Comparison of ENCODE assay signal across 8 mouse cellular contexts in genomic region chr9:45850528-45851155, GRCm38 (mm10). TPM values are rescaled to one million over a fixed set of nuclear protein-coding genes. Genes with fewer than 3 reads are reported as not detected.
DNase-seq lines count a peak whose midpoint lies in the region; ATAC-seq and TF ChIP-seq lines count a peak whose summit lies in the region.

No protein-coding gene starts in this region.

- DNase-seq in cerebellum, adult 2 months, result no peak
- DNase-seq in cerebellum, adult 11 months, result no peak
- no peak for DNase-seq in lung, postnatal 25 days (ENCODE audit: low spot score)
- DNase-seq in kidney, postnatal 0 days (ENCODE audit: low spot score), result no peak
- no peak for DNase-seq in frontal cortex, adult 2 months (ENCODE audit: extremely low spot score in 1 of 2, low spot score in 1 of 2)
- no peak for DNase-seq in thymus, postnatal 36 days

- H3K4me3 ChIP-seq in cerebellum, adult 2 months (replicated peaks; ENCODE audit: insufficient read depth, low read depth, low read length), result no peak overlapping the region
- H3K4me3 ChIP-seq in lung, embryonic 16.5 days (ENCODE audit: low read length), result no peak overlapping the region
- no peak overlapping the region for H3K4me3 ChIP-seq in kidney, postnatal 0 days (replicated peaks; ENCODE audit: low read depth, low read length)
- H3K4me3 ChIP-seq in stomach, embryonic 14.5 days (ENCODE audit: low read depth, low read length), result no peak overlapping the region

- H3K27me3 ChIP-seq in cerebellum, adult 2 months (ENCODE audit: control insufficient read depth, insufficient read depth, low read length), result no peaks in the 10 kb centered on the region
- no peaks in the 10 kb centered on the region for H3K27me3 ChIP-seq in lung, embryonic 16.5 days (ENCODE audit: control insufficient read depth, insufficient read depth, low read depth, low read length)
- H3K27me3 ChIP-seq in kidney, postnatal 0 days (ENCODE audit: insufficient read depth, low read length), result no peaks in the 10 kb centered on the region
- H3K27me3 ChIP-seq in stomach, embryonic 14.5 days (ENCODE audit: control insufficient read depth, insufficient read depth, low read length), result no peaks in the 10 kb centered on the region

- H3K4me2 ChIP-seq in lung, embryonic 16.5 days (ENCODE audit: low read depth, low read length), result no peak overlapping the region
- H3K4me2 ChIP-seq in kidney, postnatal 0 days (ENCODE audit: low read length), result no peak overlapping the region
- H3K4me2 ChIP-seq in stomach, embryonic 14.5 days (replicated peaks; ENCODE audit: low read depth, low read length), result no peak overlapping the region

- H3K9me3 ChIP-seq in lung, embryonic 16.5 days (ENCODE audit: control insufficient read depth, low read length), result no peaks in the 10 kb centered on the region
- H3K9me3 ChIP-seq in kidney, postnatal 0 days (replicated peaks; ENCODE audit: low read length), result no peaks in the 10 kb centered on the region
- no peaks in the 10 kb centered on the region for H3K9me3 ChIP-seq in stomach, embryonic 14.5 days (ENCODE audit: control insufficient read depth, low read depth, low read length)

- no peak overlapping the region for H3K9ac ChIP-seq in lung, embryonic 16.5 days (ENCODE audit: low read length)
- no peak overlapping the region for H3K9ac ChIP-seq in kidney, postnatal 0 days (ENCODE audit: low read depth, low read length)
- no peak overlapping the region for H3K9ac ChIP-seq in stomach, embryonic 14.5 days (replicated peaks; ENCODE audit: low read depth, low read length)

- peak overlapping the region; percentile 50; the same call in 1 of the 2 replicates for H3K27ac ChIP-seq in cerebellum, adult 2 months (ENCODE audit: insufficient read depth, low read length)
- H3K27ac ChIP-seq in lung, embryonic 16.5 days (ENCODE audit: low read length), result peak overlapping the region; percentile 85
- peak overlapping the region; percentile 88 for H3K27ac ChIP-seq in kidney, postnatal 0 days
- H3K27ac ChIP-seq in stomach, embryonic 14.5 days (ENCODE audit: low read length), result peak overlapping the region; percentile 85

- 0 out of 2 replicates have a peak, but pooled peaks cover 2% of the 10 kb centered on the region for H3K36me3 ChIP-seq in lung, embryonic 16.5 days (ENCODE audit: control insufficient read depth, insufficient read depth, low read length)
- 0 out of 2 replicates have a peak, but pooled peaks cover 2% of the 10 kb centered on the region for H3K36me3 ChIP-seq in kidney, postnatal 0 days (ENCODE audit: insufficient read depth, low read length)
- peaks cover 3% of the 10 kb centered on the region; the same call in 1 of the 2 replicates for H3K36me3 ChIP-seq in stomach, embryonic 14.5 days (ENCODE audit: control insufficient read depth, insufficient read depth, low read length)

- WGBS in cerebellum, adult 2 months, result 59% methylated on average over 8 of the region's 8 CpGs
- WGBS in lung, embryonic 16.5 days, result 65% methylated on average over 8 of the region's 8 CpGs
- WGBS in kidney, postnatal 0 days, result 51% methylated on average over 8 of the region's 8 CpGs
- 57% methylated on average over 8 of the region's 8 CpGs for WGBS in stomach, embryonic 14.5 days

- H3K4me1 ChIP-seq in cerebellum, adult 2 months (ENCODE audit: control insufficient read depth, insufficient read depth, low read length), result peaks cover 28% of the 10 kb centered on the region
- peaks cover 13% of the 10 kb centered on the region for H3K4me1 ChIP-seq in lung, embryonic 16.5 days (replicated peaks; ENCODE audit: control insufficient read depth, insufficient read depth, low read length)
- H3K4me1 ChIP-seq in kidney, postnatal 0 days (replicated peaks; ENCODE audit: insufficient read depth, low read length), result peaks cover 25% of the 10 kb centered on the region
- H3K4me1 ChIP-seq in stomach, embryonic 14.5 days (ENCODE audit: control insufficient read depth, insufficient read depth, low read length), result peaks cover 22% of the 10 kb centered on the region; the same call in 1 of the 2 replicates

- no peak for TF ChIP-seq CTCF in cerebellum, adult 2 months (IDR thresholded peaks at IDR 0.05; ENCODE audit: borderline replicate concordance, insufficient read depth, low read depth, low read length)
- no peak for TF ChIP-seq CTCF in kidney, postnatal 0 days (IDR thresholded peaks at IDR 0.05; ENCODE audit: low read depth)

- TF ChIP-seq POLR2A in cerebellum, adult 2 months (IDR thresholded peaks at IDR 0.05; ENCODE audit: borderline replicate concordance, insufficient read depth, low read length), result no peak

- ATAC-seq in lung, embryonic 16.5 days (ENCODE audit: low read depth), result no peak
- ATAC-seq in kidney, postnatal 0 days (replicated peaks; ENCODE audit: low FRiP score, low read depth), result 0 out of 2 replicates have a peak, but pooled peaks have one; percentile 29
- no peak for ATAC-seq in stomach, embryonic 14.5 days (ENCODE audit: insufficient number of reproducible peaks, insufficient read depth, low FRiP score, low read depth)

RNA-seq across cellular contexts. Expression of gene Bace1, which starts 12.3 kb away (rescaled TPM):
- 68.2 and 76.7 TPM in 2 replicates for polyA plus RNA-seq in cerebellum, adult 2 months (2012; rRNA removed)
- 23.7 and 23.8 TPM in 2 replicates for polyA plus RNA-seq in lung, embryonic 16.5 days (2015; fragmentation: Nextera tagmentation; extraction: Ambion mirVana)
- 26.5 and 29.1 TPM in 2 replicates for polyA plus RNA-seq in kidney, postnatal 0 days (2015; fragmentation: Nextera tagmentation; extraction: Ambion mirVana)
- 34.3 and 37.1 TPM in 2 replicates for polyA plus RNA-seq in stomach, embryonic 14.5 days (2014; fragmentation: Nextera tagmentation; extraction: Ambion mirVana)
- 52.5 and 53.3 TPM in 2 replicates for polyA plus RNA-seq in frontal cortex, adult 2 months (2012; rRNA removed)

RNA-seq across cellular contexts. Expression of gene Cep164, which starts 22.2 kb away (rescaled TPM):
- polyA plus RNA-seq in cerebellum, adult 2 months (2012; rRNA removed), result 30.5 and 32.5 TPM in 2 replicates
- polyA plus RNA-seq in lung, embryonic 16.5 days (2015; fragmentation: Nextera tagmentation; extraction: Ambion mirVana), result 24.8 and 26.2 TPM in 2 replicates
- 20.1 and 20.6 TPM in 2 replicates for polyA plus RNA-seq in kidney, postnatal 0 days (2015; fragmentation: Nextera tagmentation; extraction: Ambion mirVana)
- 24.4 and 34.6 TPM in 2 replicates for polyA plus RNA-seq in stomach, embryonic 14.5 days (2014; fragmentation: Nextera tagmentation; extraction: Ambion mirVana)
- polyA plus RNA-seq in frontal cortex, adult 2 months (2012; rRNA removed), result 26.1 and 26.5 TPM in 2 replicates

RNA-seq across cellular contexts. Expression of gene Pcsk7, which starts 55.7 kb away (rescaled TPM):
- polyA plus RNA-seq in cerebellum, adult 2 months (2012; rRNA removed), result 32.6 and 33.3 TPM in 2 replicates
- polyA plus RNA-seq in lung, embryonic 16.5 days (2015; fragmentation: Nextera tagmentation; extraction: Ambion mirVana), result 23.0 and 26.6 TPM in 2 replicates
- 18.2 and 19.7 TPM in 2 replicates for polyA plus RNA-seq in kidney, postnatal 0 days (2015; fragmentation: Nextera tagmentation; extraction: Ambion mirVana)
- polyA plus RNA-seq in stomach, embryonic 14.5 days (2014; fragmentation: Nextera tagmentation; extraction: Ambion mirVana), result 13.5 and 17.5 TPM in 2 replicates
- polyA plus RNA-seq in frontal cortex, adult 2 months (2012; rRNA removed), result 26.8 and 31.3 TPM in 2 replicates

RNA-seq across cellular contexts. Expression of gene Rnf214, which starts 56.1 kb away (rescaled TPM):
- polyA plus RNA-seq in cerebellum, adult 2 months (2012; rRNA removed), result 45.8 and 47.4 TPM in 2 replicates
- polyA plus RNA-seq in lung, embryonic 16.5 days (2015; fragmentation: Nextera tagmentation; extraction: Ambion mirVana), result 50.4 and 51.3 TPM in 2 replicates
- 36.0 and 36.4 TPM in 2 replicates for polyA plus RNA-seq in kidney, postnatal 0 days (2015; fragmentation: Nextera tagmentation; extraction: Ambion mirVana)
- polyA plus RNA-seq in stomach, embryonic 14.5 days (2014; fragmentation: Nextera tagmentation; extraction: Ambion mirVana), result 65.4 and 77.0 TPM in 2 replicates
- polyA plus RNA-seq in frontal cortex, adult 2 months (2012; rRNA removed), result 43.9 and 47.3 TPM in 2 replicates
